Mouse (Mus musculus): ENCODE data around the gene Cmtm5. TPM values are rescaled to one million over a fixed set of nuclear protein-coding genes. Genes with fewer than 3 reads are reported as not detected.

Gene Cmtm5
- polyA plus RNA-seq, 1 experiment: 237 TPM

DNA sequence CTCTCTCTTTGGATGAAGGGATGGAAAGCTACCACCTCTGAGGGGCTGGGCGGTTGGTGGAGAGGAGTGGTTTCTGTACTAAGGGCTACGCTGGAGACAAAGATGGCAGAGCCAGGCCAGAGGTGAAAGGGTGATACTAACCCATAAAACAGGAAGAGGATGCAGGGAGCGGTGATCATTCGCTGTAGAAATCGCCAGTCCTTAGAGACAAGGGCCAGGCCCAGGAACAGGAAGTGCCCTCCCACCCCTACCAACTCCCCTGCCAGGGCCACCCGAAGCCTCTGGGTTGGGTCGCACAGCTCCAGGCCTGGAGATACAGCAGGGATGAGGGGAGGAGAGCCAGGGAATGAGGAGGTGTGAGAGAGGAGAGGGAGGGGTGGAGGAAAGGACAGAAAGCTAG is 27.4 kb upstream of the Cmtm5 start:
- Histone ChIP-seq H3K4me1 (ENCODE audit: control insufficient read depth, insufficient read depth, low read length) (peaks cover 7% of the 10 kb centered on the region), H3K27me3 (ENCODE audit: control insufficient read depth, insufficient read depth, low read length) (no peaks in the 10 kb centered on the region), H3K4me3 (replicated peaks; ENCODE audit: insufficient read depth, low read depth, low read length) (no peak overlapping the region), H3K27ac (ENCODE audit: insufficient read depth, low read length) (no peak overlapping the region)
- WGBS: 80% methylated on average over 7 of the region's 7 CpGs
- no peak for DNase-seq
- no peak for TF ChIP-seq CTCF (IDR thresholded peaks at IDR 0.05; ENCODE audit: borderline replicate concordance, insufficient read depth, low read depth, low read length)
- no peak for TF ChIP-seq POLR2A (IDR thresholded peaks at IDR 0.05; ENCODE audit: borderline replicate concordance, insufficient read depth, low read length)

DNA sequence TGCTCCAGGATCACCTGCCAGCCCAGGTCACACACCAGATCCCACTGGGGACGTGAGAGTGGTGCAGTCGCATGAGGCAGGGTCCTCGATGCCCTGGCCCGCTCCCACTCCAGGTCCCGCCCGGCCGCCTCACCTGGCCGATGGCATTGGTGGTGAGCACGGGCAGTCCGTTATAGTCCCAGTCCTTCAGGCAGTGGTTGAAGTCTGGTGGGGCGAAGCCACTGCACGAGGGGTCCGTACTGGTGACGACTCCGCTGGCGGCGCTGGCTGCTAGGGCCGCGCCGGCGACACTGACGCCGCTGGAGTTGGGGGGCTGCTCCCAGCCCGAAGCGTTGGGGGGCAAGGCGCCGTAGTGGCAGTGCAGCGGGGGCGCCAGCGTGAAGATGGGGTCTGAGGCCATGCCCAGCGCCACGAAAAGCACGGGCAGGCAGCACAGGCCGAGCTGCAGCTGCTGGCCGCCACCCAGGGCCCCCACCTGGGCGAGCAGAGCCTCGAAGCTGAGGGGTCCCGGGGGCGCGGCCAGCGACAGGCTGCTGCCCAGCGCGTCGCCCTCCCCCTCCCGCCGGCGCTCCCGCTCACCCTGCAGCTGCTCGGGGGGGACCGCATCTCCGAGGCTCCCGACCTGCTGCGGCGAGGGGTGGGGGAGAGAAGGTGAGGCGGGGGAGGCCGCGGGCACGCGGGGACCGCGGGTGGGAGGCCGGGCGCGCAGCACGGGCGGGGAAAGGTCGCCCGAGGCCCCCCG is 23.8 kb upstream of the Cmtm5 start:
- Histone ChIP-seq H3K4me1 (ENCODE audit: control insufficient read depth, insufficient read depth, low read length) (peaks cover 7% of the 10 kb centered on the region), H3K4me3 (replicated peaks; ENCODE audit: insufficient read depth, low read depth, low read length) (peak overlapping the region; percentile 86), H3K27ac (ENCODE audit: insufficient read depth, low read length) (peak overlapping the region; percentile 89), H3K27me3 (ENCODE audit: control insufficient read depth, insufficient read depth, low read length) (no peaks in the 10 kb centered on the region)
- under 1% methylated on average over 57 of the region's 69 CpGs for WGBS
- no peak for TF ChIP-seq CTCF (IDR thresholded peaks at IDR 0.05; ENCODE audit: borderline replicate concordance, insufficient read depth, low read depth, low read length)
- no peak for TF ChIP-seq POLR2A (IDR thresholded peaks at IDR 0.05; ENCODE audit: borderline replicate concordance, insufficient read depth, low read length)
- peak; percentile 51 to 56 for DNase-seq

DNA sequence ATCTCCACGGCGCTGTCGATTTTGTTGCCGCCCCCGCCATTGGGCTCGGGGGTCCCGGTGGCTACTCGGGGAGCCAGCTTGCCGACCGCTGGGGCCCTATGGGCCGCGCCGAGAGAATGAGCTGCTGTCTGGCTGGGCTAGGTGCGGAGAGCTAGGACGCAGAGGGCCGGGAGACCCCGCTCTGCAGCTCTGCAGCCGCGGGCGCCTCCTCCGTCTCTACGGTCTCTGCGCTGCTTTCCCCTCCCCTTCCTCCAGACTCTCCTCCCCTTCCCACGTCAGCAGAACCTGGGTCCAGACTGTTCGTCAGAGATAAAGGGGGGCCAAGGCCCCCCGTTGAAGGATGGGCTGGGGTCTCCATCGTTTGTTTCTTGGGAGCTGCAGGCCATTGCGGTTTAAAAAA is 23.2 kb upstream of the Cmtm5 start, which contains the start of gene Slc22a17:
Gene Slc22a17 (minus strand): TSS at position 247 of the 400 bp plus-strand sequence.
- peaks cover 7% of the 10 kb centered on the region for H3K4me1 ChIP-seq (ENCODE audit: control insufficient read depth, insufficient read depth, low read length)
- H3K27ac ChIP-seq (ENCODE audit: insufficient read depth, low read length): peak within 1 kb of the TSS; percentile 89
- 1% methylated on average over 28 of the region's 28 CpGs for WGBS
- H3K27me3 ChIP-seq (ENCODE audit: control insufficient read depth, insufficient read depth, low read length): no peaks in the 10 kb centered on the region
- H3K4me3 ChIP-seq (replicated peaks; ENCODE audit: insufficient read depth, low read depth, low read length): peak within 1 kb of the TSS; percentile 86
- TF ChIP-seq POLR2A (IDR thresholded peaks at IDR 0.05; ENCODE audit: borderline replicate concordance, insufficient read depth, low read length) (peak; percentile 92), CTCF (IDR thresholded peaks at IDR 0.05; ENCODE audit: borderline replicate concordance, insufficient read depth, low read depth, low read length) (no peak)
- peak; percentile 83 to 84 for DNase-seq

DNA sequence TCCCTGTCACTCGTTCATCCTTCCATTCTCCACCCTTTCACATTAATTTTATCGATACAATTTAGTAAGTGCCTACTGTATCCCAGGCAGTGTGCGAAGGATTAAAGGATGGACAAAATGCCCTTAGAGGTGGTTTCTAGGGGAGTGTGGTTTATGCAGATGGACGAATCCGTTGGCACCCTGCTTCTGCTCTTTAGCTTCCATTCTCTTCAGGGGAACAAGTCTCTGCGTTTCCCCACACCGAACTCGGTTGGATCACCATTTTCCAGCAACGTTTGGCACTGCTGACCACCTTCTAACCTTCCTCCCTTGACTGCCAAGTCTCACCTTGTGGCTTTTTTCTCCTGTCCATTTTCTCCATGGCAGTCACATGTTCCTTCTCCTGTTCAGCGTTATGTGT is 22.7 kb upstream of the Cmtm5 start:
- H3K27me3 ChIP-seq (ENCODE audit: control insufficient read depth, insufficient read depth, low read length): no peaks in the 10 kb centered on the region
- 3% methylated on average over 10 of the region's 10 CpGs for WGBS
- H3K4me3 ChIP-seq (replicated peaks; ENCODE audit: insufficient read depth, low read depth, low read length): peak overlapping the region; percentile 86
- TF ChIP-seq POLR2A (IDR thresholded peaks at IDR 0.05; ENCODE audit: borderline replicate concordance, insufficient read depth, low read length) (no peak), CTCF (IDR thresholded peaks at IDR 0.05; ENCODE audit: borderline replicate concordance, insufficient read depth, low read depth, low read length) (no peak)
- peaks cover 7% of the 10 kb centered on the region for H3K4me1 ChIP-seq (ENCODE audit: control insufficient read depth, insufficient read depth, low read length)
- DNase-seq: peak; percentile 36 to 60
- peak overlapping the region; percentile 89 for H3K27ac ChIP-seq (ENCODE audit: insufficient read depth, low read length)

DNA sequence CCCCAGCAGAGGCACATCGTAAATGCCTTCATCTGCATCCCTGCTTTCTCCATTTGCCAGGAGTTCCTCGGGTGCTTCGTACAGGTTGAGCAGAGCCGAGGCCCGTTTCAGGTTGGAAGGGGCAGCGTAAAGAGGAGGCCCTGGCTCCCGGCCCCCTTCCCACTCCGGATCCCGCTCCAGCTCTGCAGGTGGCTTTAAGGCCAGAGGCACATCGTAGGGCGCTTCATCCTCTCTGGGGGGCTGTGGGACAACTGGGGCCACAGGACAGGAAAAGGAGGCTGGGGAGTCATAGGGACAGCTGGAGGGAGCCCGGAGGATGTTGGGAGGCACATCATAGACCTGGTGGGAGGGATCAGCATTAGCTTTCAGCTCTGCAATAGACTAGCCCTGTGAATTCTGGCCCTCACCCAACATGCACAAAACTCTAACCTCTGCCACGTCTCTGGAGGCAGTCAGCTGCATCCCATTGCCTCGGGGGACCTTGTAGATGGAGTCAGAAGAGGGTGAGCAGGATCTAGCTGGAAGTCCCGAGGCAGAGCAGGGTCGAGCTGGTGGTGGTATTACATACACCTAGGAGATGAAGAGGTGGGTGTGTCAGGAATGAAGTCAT is 15.9 kb upstream of the Cmtm5 start:
- no peak for TF ChIP-seq POLR2A (IDR thresholded peaks at IDR 0.05; ENCODE audit: borderline replicate concordance, insufficient read depth, low read length)
- 90% methylated on average over 16 of the region's 16 CpGs for WGBS
- Histone ChIP-seq H3K4me3 (replicated peaks; ENCODE audit: insufficient read depth, low read depth, low read length) (no peak overlapping the region), H3K27me3 (ENCODE audit: control insufficient read depth, insufficient read depth, low read length) (no peaks in the 10 kb centered on the region), H3K27ac (ENCODE audit: insufficient read depth, low read length) (no peak overlapping the region), H3K4me1 (ENCODE audit: control insufficient read depth, insufficient read depth, low read length) (no peaks in the 10 kb centered on the region)
- no peak for DNase-seq

DNA sequence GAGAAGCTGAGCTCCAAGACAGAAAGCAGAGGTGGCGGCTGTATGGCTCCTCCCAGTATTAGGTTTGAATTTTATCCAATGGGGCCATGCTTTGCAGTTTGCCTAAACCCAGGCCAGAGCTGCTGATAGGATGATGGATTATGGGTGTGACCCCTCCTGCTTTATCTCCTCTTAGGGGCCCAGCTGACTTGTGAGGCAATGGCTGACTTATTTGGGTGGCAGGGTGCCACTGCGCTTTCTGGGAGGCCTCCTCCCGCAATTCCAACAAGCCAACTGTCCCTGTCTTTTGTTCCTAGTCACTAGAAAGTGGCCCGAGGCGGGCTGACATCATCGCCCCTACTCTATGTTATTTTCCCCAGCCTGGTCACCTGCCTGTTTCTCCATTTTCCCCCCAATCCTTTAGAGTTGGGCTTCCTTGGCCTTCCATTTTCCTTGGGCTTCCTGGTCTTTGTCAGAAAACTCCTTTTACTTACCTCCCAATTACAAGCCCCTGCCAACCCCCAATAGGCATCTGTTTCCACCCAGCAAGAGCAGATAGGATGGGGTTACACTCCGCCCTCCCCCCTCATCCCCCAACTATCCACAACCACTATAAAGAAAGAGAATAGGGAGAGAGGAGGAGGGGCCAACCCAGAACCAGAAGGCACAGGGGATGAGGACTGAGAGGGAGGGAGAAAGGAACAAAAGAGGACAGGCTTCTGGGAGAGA is 11.3 kb upstream of the Cmtm5 start:
- WGBS: 70% methylated on average over 7 of the region's 7 CpGs
- Histone ChIP-seq H3K27ac (ENCODE audit: insufficient read depth, low read length) (no peak overlapping the region), H3K4me1 (ENCODE audit: control insufficient read depth, insufficient read depth, low read length) (no peaks in the 10 kb centered on the region), H3K27me3 (ENCODE audit: control insufficient read depth, insufficient read depth, low read length) (no peaks in the 10 kb centered on the region), H3K4me3 (replicated peaks; ENCODE audit: insufficient read depth, low read depth, low read length) (no peak overlapping the region)
- TF ChIP-seq POLR2A (IDR thresholded peaks at IDR 0.05; ENCODE audit: borderline replicate concordance, insufficient read depth, low read length): no peak
- no peak for TF ChIP-seq CTCF (IDR thresholded peaks at IDR 0.05; ENCODE audit: borderline replicate concordance, insufficient read depth, low read depth, low read length)
- DNase-seq: no peak

DNA sequence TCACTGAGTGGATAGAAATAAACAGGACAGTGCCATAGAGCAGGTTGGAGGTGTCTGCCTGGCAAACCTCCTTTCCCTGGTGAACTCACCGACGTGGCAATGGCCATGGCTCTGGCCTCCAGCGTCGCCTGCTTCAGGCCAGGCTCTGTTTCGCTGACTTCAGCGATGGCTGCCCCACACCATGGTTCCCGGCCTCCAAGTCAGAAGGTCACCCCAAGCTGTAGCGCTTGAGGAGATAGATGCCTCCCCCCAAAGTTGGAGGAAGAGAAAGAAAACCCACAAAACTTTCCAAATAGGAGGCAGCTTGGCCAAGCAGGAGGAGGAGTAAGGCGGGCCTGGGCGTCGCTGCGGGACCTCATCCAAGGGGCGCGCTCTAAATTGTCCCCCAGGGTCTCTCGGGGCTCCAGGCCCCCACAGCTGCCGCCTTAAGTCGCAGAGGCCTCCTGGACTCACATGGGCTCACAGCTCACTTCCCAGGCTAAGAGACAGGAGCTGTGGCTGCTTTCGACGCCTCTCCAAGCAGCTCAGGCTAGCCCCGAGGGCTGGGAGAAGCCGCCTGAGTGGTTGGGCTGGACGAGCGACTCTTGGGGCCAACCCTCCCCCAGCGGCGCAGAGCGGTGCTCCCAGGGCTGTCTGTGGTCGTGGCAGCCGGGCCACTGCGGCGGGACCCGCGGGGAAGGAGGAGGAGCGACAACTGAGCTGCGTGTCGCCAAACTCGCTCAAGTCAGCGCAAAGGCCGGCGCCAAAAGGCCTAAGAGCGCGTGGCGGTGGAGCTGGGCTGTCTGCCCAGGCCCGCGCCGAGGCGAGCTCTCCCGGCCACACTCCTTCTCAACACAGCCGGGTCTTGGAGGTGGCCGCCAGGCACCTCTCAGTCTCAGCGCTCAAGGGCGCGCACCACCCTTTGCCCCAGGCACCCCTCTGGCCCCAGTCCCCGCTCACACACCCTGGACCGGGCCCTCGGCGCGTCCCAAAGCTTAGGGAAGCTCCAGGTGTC is 10.4 kb upstream of the Cmtm5 start, which contains the start of gene Efs:
Gene Efs (minus strand): TSS at position 778 of the 994 bp plus-strand sequence.
- 9% methylated on average over 57 of the region's 57 CpGs for WGBS
- 0 out of 2 replicates have a peak, but pooled peaks cover 3% of the 10 kb centered on the region for H3K4me1 ChIP-seq (ENCODE audit: control insufficient read depth, insufficient read depth, low read length)
- no peaks in the 10 kb centered on the region for H3K27me3 ChIP-seq (ENCODE audit: control insufficient read depth, insufficient read depth, low read length)
- peak within 1 kb of the TSS; percentile 55 for H3K4me3 ChIP-seq (replicated peaks; ENCODE audit: insufficient read depth, low read depth, low read length)
- peak within 1 kb of the TSS; percentile 1; the same call in 1 of the 2 replicates for H3K27ac ChIP-seq (ENCODE audit: insufficient read depth, low read length)
- no peak for TF ChIP-seq POLR2A (IDR thresholded peaks at IDR 0.05; ENCODE audit: borderline replicate concordance, insufficient read depth, low read length)
- TF ChIP-seq CTCF (IDR thresholded peaks at IDR 0.05; ENCODE audit: borderline replicate concordance, insufficient read depth, low read depth, low read length): no peak
- DNase-seq: peak; percentile 63 to 64

Data from cerebellum, adult 2 months (tissue).